Mouse (Mus musculus): ENCODE results near the gene Arfip1. TPM values are rescaled to one million over a fixed set of nuclear protein-coding genes. Genes with fewer than 3 reads are reported as not detected.

Gene Arfip1
- total and polyA plus RNA-seq, 2 experiments from 2014 or later: 10.9 to 42.1 TPM

GRCm38 (mm10) chr3:84512774-84513515, 69.5 kb downstream of the Arfip1 start:
- Histone ChIP-seq H3K4me3 (ENCODE audit: low read depth, low read length) (no peak overlapping the region), H3K27me3 (ENCODE audit: control insufficient read depth, insufficient read depth, low read length) (no peaks in the 10 kb centered on the region), H3K9ac (replicated peaks; ENCODE audit: low read depth, low read length) (no peak overlapping the region), H3K9me3 (replicated peaks; ENCODE audit: control insufficient read depth, low read length) (no peaks in the 10 kb centered on the region), H3K4me2 (ENCODE audit: low read depth, low read length) (no peak overlapping the region), H3K36me3 (replicated peaks; ENCODE audit: control insufficient read depth, insufficient read depth, low read length) (peaks cover 13% of the 10 kb centered on the region; the same call in 1 of the 2 replicates), H3K4me1 (ENCODE audit: control insufficient read depth, insufficient read depth) (no peaks in the 10 kb centered on the region), H3K27ac (ENCODE audit: low read depth) (no peak overlapping the region)
- TF ChIP-seq CTCF (IDR thresholded peaks at IDR 0.05; ENCODE audit: low read depth): no peak
- no peak for TF ChIP-seq EP300 (IDR thresholded peaks at IDR 0.05; ENCODE audit: low read depth)
- no peak for DNase-seq (ENCODE audit: low spot score)
- ATAC-seq (ENCODE audit: insufficient read depth, low read depth): no peak
- WGBS: 71% methylated on average over 6 of the region's 6 CpGs

GRCm38 (mm10) chr3:84505193-84505592, 77.2 kb downstream of the Arfip1 start:
- no peak overlapping the region for H3K4me3 ChIP-seq (ENCODE audit: low read depth, low read length)
- peaks cover 17% of the 10 kb centered on the region for H3K36me3 ChIP-seq (replicated peaks; ENCODE audit: control insufficient read depth, insufficient read depth, low read length)
- no peak overlapping the region for H3K27ac ChIP-seq (ENCODE audit: low read depth)
- no peaks in the 10 kb centered on the region for H3K9me3 ChIP-seq (replicated peaks; ENCODE audit: control insufficient read depth, low read length)
- H3K4me2 ChIP-seq (ENCODE audit: low read depth, low read length): no peak overlapping the region
- DNase-seq (ENCODE audit: low spot score): no peak
- no peaks in the 10 kb centered on the region for H3K27me3 ChIP-seq (ENCODE audit: control insufficient read depth, insufficient read depth, low read length)
- ATAC-seq (ENCODE audit: insufficient read depth, low read depth): no peak
- TF ChIP-seq CTCF (IDR thresholded peaks at IDR 0.05; ENCODE audit: low read depth) (no peak), EP300 (IDR thresholded peaks at IDR 0.05; ENCODE audit: low read depth) (no peak)
- H3K9ac ChIP-seq (replicated peaks; ENCODE audit: low read depth, low read length): no peak overlapping the region
- H3K4me1 ChIP-seq (ENCODE audit: control insufficient read depth, insufficient read depth): no peaks in the 10 kb centered on the region
- WGBS: 75% methylated on average over 4 of the region's 4 CpGs

DNA sequence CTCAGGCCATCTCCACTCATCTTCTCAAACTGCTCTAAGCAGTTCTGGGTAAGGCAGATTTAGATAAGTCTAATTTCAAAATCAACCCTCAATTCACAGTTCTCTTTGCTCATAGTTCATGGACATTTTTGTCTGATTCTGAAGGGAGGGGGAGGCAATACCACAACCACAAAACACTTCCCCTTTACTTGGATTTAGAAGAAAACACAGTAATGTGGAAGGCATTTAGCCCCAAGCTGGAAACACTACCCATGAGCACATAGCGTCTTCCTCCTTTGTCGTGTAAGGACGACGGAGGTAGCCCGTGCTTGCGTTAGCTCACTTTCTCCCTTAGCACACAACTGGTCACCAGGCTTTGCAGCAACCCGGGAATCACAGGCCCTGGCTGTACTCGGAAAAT, 78.1 kb downstream of the Arfip1 start:
- Histone ChIP-seq H3K27me3 (ENCODE audit: control insufficient read depth, insufficient read depth, low read length) (no peaks in the 10 kb centered on the region), H3K4me2 (ENCODE audit: low read depth, low read length) (no peak overlapping the region), H3K4me3 (ENCODE audit: low read depth, low read length) (no peak overlapping the region), H3K9ac (replicated peaks; ENCODE audit: low read depth, low read length) (no peak overlapping the region), H3K9me3 (replicated peaks; ENCODE audit: control insufficient read depth, low read length) (no peaks in the 10 kb centered on the region), H3K27ac (ENCODE audit: low read depth) (no peak overlapping the region), H3K36me3 (replicated peaks; ENCODE audit: control insufficient read depth, insufficient read depth, low read length) (peaks cover 20% of the 10 kb centered on the region), H3K4me1 (ENCODE audit: control insufficient read depth, insufficient read depth) (no peaks in the 10 kb centered on the region)
- WGBS: 91% methylated on average over 8 of the region's 8 CpGs
- ATAC-seq (ENCODE audit: insufficient read depth, low read depth) (no peak), DNase-seq (ENCODE audit: low spot score) (no peak)
- TF ChIP-seq EP300 (IDR thresholded peaks at IDR 0.05; ENCODE audit: low read depth): no peak
- TF ChIP-seq CTCF (IDR thresholded peaks at IDR 0.05; ENCODE audit: low read depth): no peak

GRCm38 (mm10) chr3:84502101-84502500, 80.3 kb downstream of the Arfip1 start:
- no peak overlapping the region for H3K4me2 ChIP-seq (ENCODE audit: low read depth, low read length)
- no peaks in the 10 kb centered on the region for H3K4me1 ChIP-seq (ENCODE audit: control insufficient read depth, insufficient read depth)
- DNase-seq (ENCODE audit: low spot score) (no peak), ATAC-seq (ENCODE audit: insufficient read depth, low read depth) (no peak)
- H3K27me3 ChIP-seq (ENCODE audit: control insufficient read depth, insufficient read depth, low read length): no peaks in the 10 kb centered on the region
- no peak for TF ChIP-seq CTCF (IDR thresholded peaks at IDR 0.05; ENCODE audit: low read depth)
- H3K9me3 ChIP-seq (replicated peaks; ENCODE audit: control insufficient read depth, low read length): no peaks in the 10 kb centered on the region
- H3K36me3 ChIP-seq (replicated peaks; ENCODE audit: control insufficient read depth, insufficient read depth, low read length): peaks cover 27% of the 10 kb centered on the region
- no peak overlapping the region for H3K27ac ChIP-seq (ENCODE audit: low read depth)
- WGBS: 89% methylated on average over 2 of the region's 2 CpGs
- H3K4me3 ChIP-seq (ENCODE audit: low read depth, low read length): no peak overlapping the region
- H3K9ac ChIP-seq (replicated peaks; ENCODE audit: low read depth, low read length): no peak overlapping the region

- Histone ChIP-seq H3K4me1 (ENCODE audit: control insufficient read depth, insufficient read depth) (no peaks in the 10 kb centered on the region), H3K9me3 (replicated peaks; ENCODE audit: control insufficient read depth, low read length) (no peaks in the 10 kb centered on the region), H3K4me3 (ENCODE audit: low read depth, low read length) (no peak overlapping the region), H3K9ac (replicated peaks; ENCODE audit: low read depth, low read length) (no peak overlapping the region), H3K36me3 (replicated peaks; ENCODE audit: control insufficient read depth, insufficient read depth, low read length) (peaks cover 37% of the 10 kb centered on the region), H3K27ac (ENCODE audit: low read depth) (no peak overlapping the region), H3K27me3 (ENCODE audit: control insufficient read depth, insufficient read depth, low read length) (no peaks in the 10 kb centered on the region), H3K4me2 (ENCODE audit: low read depth, low read length) (no peak overlapping the region)
- 90% methylated on average over 10 of the region's 10 CpGs for WGBS
- ATAC-seq (ENCODE audit: insufficient read depth, low read depth) (no peak), DNase-seq (ENCODE audit: low spot score) (no peak)
- TF ChIP-seq CTCF (IDR thresholded peaks at IDR 0.05; ENCODE audit: low read depth) (no peak), EP300 (IDR thresholded peaks at IDR 0.05; ENCODE audit: low read depth) (no peak)
These were observed 81.9 kb downstream of the Arfip1 start for GRCm38 (mm10) chr3:84500491-84500890.

- ATAC-seq (ENCODE audit: insufficient read depth, low read depth) (no peak), DNase-seq (ENCODE audit: low spot score) (no peak)
- H3K4me1 ChIP-seq (ENCODE audit: control insufficient read depth, insufficient read depth): no peaks in the 10 kb centered on the region
- no peak overlapping the region for H3K27ac ChIP-seq (ENCODE audit: low read depth)
- H3K9ac ChIP-seq (replicated peaks; ENCODE audit: low read depth, low read length): no peak overlapping the region
- H3K36me3 ChIP-seq (replicated peaks; ENCODE audit: control insufficient read depth, insufficient read depth, low read length): peaks cover 29% of the 10 kb centered on the region
- no peak overlapping the region for H3K4me3 ChIP-seq (ENCODE audit: low read depth, low read length)
- H3K4me2 ChIP-seq (ENCODE audit: low read depth, low read length): no peak overlapping the region
- H3K27me3 ChIP-seq (ENCODE audit: control insufficient read depth, insufficient read depth, low read length): no peaks in the 10 kb centered on the region
- WGBS: 83% methylated on average over 11 of the region's 11 CpGs
- no peaks in the 10 kb centered on the region for H3K9me3 ChIP-seq (replicated peaks; ENCODE audit: control insufficient read depth, low read length)
- TF ChIP-seq CTCF (IDR thresholded peaks at IDR 0.05; ENCODE audit: low read depth) (no peak), EP300 (IDR thresholded peaks at IDR 0.05; ENCODE audit: low read depth) (no peak)
These were observed 84.7 kb downstream of the Arfip1 start for GRCm38 (mm10) chr3:84497718-84498117.
